Mouse (Mus musculus) hindbrain, embryonic 14.5 days (tissue): ENCODE measurements around the gene Grin2a. TPM values are rescaled to one million over a fixed set of nuclear protein-coding genes. Genes with fewer than 3 reads are reported as not detected.

Experiments
- ATAC-seq: fragments of 200-750 bp; cut with Nextera tagmentation; 2 replicates; pipeline ENCODE4 v1.8.0; 2017; ENCODE audit warnings: moderate number of reproducible peaks, mild to moderate bottlenecking, moderate TSS enrichment, moderate library complexity; ENCODE audit not compliant: low FRiP score
- DNase-seq: peaks from one replicate; pipeline ENCODE4 v3.0.0-alpha.2; 2015; ENCODE audit warnings: low spot score
- H3K27ac ChIP-seq: fragments of 300-500 bp; sonication (generic); 2 replicates; pipeline ENCODE4 v1.5.1; 2014; ENCODE audit warnings: mild to moderate bottlenecking, moderate library complexity
- H3K27me3 ChIP-seq: fragments of 300-500 bp; sonication (generic); 2 replicates; pipeline ENCODE4 v1.6.1; 2014; ENCODE audit warnings: mild to moderate bottlenecking, low read length, mixed read lengths; ENCODE audit not compliant: control insufficient read depth, insufficient read depth
- H3K36me3 ChIP-seq: fragments of 300-500 bp; sonication (generic); replicated peaks from 2 replicates; pipeline ENCODE4 v1.6.1; 2014; ENCODE audit not compliant: control insufficient read depth, insufficient read depth
- H3K4me1 ChIP-seq: fragments of 300-500 bp; sonication (generic); replicated peaks from 2 replicates; pipeline ENCODE4 v1.6.1; 2014; ENCODE audit warnings: antibody characterized with exemption, low read length, mixed read lengths; ENCODE audit not compliant: control insufficient read depth, insufficient read depth
- H3K4me2 ChIP-seq: fragments of 300-500 bp; sonication (generic); replicated peaks from 2 replicates; pipeline ENCODE4 v1.6.1; 2014; ENCODE audit warnings: mild to moderate bottlenecking, moderate library complexity
- H3K4me3 ChIP-seq: fragments of 300-500 bp; sonication (generic); replicated peaks from 2 replicates; pipeline ENCODE4 v1.5.1; 2014; ENCODE audit warnings: mild to moderate bottlenecking, low read length
- H3K9ac ChIP-seq: fragments of 300-500 bp; sonication (generic); 2 replicates; pipeline ENCODE4 v1.6.1; 2014
- H3K9me3 ChIP-seq: fragments of 300-500 bp; sonication (generic); 2 replicates; pipeline ENCODE4 v1.6.1; 2016; ENCODE audit warnings: low read length; ENCODE audit not compliant: control insufficient read depth
- WGBS: fragments of 180-500 bp; shearing (Covaris S2); extraction: QIAGEN DNeasy Blood & Tissue Kit; methylation state at CpG from one replicate; pipeline ENCODE4 v1.1.7; 2014; 5-methylcytosine and 5-hydroxymethylcytosine counted together
- polyA plus RNA-seq: library from polyadenylated mRNA; unstranded; fragments of >200 nt; fragmentation: Nextera tagmentation; extraction: Ambion mirVana; gene quantifications from 2 replicates; pipeline ENCODE4 v1.2.1, GENCODE M21; 2014

Grin2a gene
- polyA plus RNA-seq, 1 experiment from 2014 or later = 6.9 TPM

DNA sequence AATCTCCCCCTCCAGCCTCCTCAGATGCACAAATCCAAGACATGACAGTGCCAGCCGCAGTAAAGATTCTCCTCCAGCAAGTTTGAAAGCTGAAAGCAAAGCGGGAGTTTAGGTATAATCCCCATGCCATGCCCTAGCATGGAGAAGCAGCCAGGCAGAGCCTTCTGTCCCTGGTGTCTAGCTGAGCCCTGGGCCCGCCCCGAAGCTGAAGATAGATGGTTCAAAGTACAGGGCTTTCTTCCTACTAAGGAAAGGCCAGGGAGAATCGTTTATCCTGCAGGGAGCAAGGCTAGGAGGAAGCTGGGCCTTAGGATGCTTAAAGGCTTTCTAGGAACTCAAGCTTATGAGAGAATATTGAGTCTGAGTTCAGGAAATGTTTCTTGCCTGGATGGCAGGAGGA, 50.5 kb downstream of the Grin2a start:
- DNase-seq = no peak
- Histone ChIP-seq H3K9me3 (no peaks in the 10 kb centered on the region), H3K4me3 (no peak overlapping the region)

GRCm38 (mm10) chr16:9941306-9941930, 53.9 kb downstream of the Grin2a start:
- Histone ChIP-seq H3K4me1 (no peaks in the 10 kb centered on the region), H3K4me3 (no peak overlapping the region), H3K4me2 (no peak overlapping the region), H3K27ac (no peak overlapping the region), H3K9me3 (no peaks in the 10 kb centered on the region), H3K36me3 (no peaks in the 10 kb centered on the region), H3K9ac (no peak overlapping the region), H3K27me3 (no peaks in the 10 kb centered on the region)
- WGBS = 53% methylated on average over 8 of the region's 8 CpGs
- no peak for DNase-seq
- ATAC-seq = no peak

More for the DNA sequence above, 50.5 kb downstream of the Grin2a start:
- 75% methylated on average over 5 of the region's 5 CpGs for WGBS
- H3K27ac ChIP-seq = no peak overlapping the region
- no peaks in the 10 kb centered on the region for H3K4me1 ChIP-seq
- no peak overlapping the region for H3K4me2 ChIP-seq
- H3K36me3 ChIP-seq = no peaks in the 10 kb centered on the region
- no peak for ATAC-seq
- H3K9ac ChIP-seq = no peak overlapping the region
- H3K27me3 ChIP-seq = no peaks in the 10 kb centered on the region

DNA sequence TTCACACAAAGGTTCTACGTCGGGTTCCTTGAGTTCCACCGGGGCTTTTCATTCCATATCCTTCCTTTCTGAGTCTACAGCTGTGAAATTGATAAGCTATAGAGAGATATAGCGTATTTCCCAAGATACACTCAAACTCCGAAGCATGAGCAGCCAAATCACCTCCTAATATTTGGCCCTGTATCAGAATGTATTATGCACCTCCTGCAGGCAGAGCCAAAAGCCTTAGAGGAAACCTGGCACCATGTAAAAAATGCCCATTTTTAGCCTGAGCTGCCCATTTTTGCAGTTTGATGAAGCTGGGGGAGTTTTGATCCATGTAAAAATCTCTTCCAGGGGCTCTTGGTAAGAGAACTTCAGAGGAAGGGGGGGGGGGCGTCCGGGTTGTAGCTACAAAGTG, 54.6 kb downstream of the Grin2a start:
- ATAC-seq (no peak), DNase-seq (no peak)
- Histone ChIP-seq H3K4me3 (no peak overlapping the region), H3K36me3 (no peaks in the 10 kb centered on the region), H3K9ac (no peak overlapping the region), H3K9me3 (no peaks in the 10 kb centered on the region), H3K27me3 (no peaks in the 10 kb centered on the region), H3K4me1 (no peaks in the 10 kb centered on the region), H3K4me2 (no peak overlapping the region), H3K27ac (no peak overlapping the region)
- 87% methylated on average over 7 of the region's 7 CpGs for WGBS

- Histone ChIP-seq H3K27ac (no peak overlapping the region), H3K9ac (no peak overlapping the region), H3K4me3 (no peak overlapping the region), H3K4me1 (no peaks in the 10 kb centered on the region), H3K27me3 (no peaks in the 10 kb centered on the region), H3K36me3 (no peaks in the 10 kb centered on the region), H3K4me2 (no peak overlapping the region), H3K9me3 (no peaks in the 10 kb centered on the region)
- no peak for ATAC-seq
- no peak for DNase-seq
- WGBS = 92% methylated on average over 3 of the region's 3 CpGs
Observed at GRCm38 (mm10) chr16:9910672-9911071, 84.7 kb downstream of the Grin2a start.

- H3K4me3 ChIP-seq = no peak overlapping the region
- no peaks in the 10 kb centered on the region for H3K27me3 ChIP-seq
- no peak overlapping the region for H3K4me2 ChIP-seq
- H3K36me3 ChIP-seq = no peaks in the 10 kb centered on the region
- no peak overlapping the region for H3K27ac ChIP-seq
- no peak for DNase-seq
- no peak overlapping the region for H3K9ac ChIP-seq
- WGBS = 93% methylated on average over 4 of the region's 4 CpGs
- no peak for ATAC-seq
- H3K4me1 ChIP-seq = no peaks in the 10 kb centered on the region
- no peaks in the 10 kb centered on the region for H3K9me3 ChIP-seq
Observed at GRCm38 (mm10) chr16:9909225-9909624, 86.1 kb downstream of the Grin2a start.

DNA sequence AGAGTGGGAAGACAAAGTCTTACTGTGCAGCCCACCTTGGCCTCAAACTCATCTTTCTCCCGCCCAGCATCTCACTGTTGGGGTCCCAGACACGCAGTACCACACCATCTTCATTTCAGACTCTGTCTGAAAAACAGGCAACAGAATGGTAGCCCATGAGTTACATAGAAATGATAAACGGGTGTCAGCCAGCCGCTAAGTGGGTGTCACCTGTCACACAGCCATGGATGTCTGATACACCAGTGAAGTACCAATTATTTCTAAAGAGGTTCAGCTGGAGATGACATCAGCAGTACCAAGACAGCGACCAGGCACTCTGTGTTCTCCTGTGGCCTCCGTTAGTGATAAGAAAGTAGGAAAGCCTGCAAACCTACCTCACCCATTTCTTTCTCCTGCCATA, 90.9 kb downstream of the Grin2a start:
- Histone ChIP-seq H3K4me1 (no peaks in the 10 kb centered on the region), H3K9ac (no peak overlapping the region), H3K27me3 (no peaks in the 10 kb centered on the region), H3K36me3 (no peaks in the 10 kb centered on the region), H3K9me3 (no peaks in the 10 kb centered on the region), H3K4me3 (no peak overlapping the region), H3K4me2 (no peak overlapping the region), H3K27ac (no peak overlapping the region)
- ATAC-seq (no peak), DNase-seq (no peak)
- WGBS = 89% methylated on average over 6 of the region's 6 CpGs

- Histone ChIP-seq H3K4me2 (no peak overlapping the region), H3K4me1 (no peaks in the 10 kb centered on the region), H3K9me3 (no peaks in the 10 kb centered on the region), H3K4me3 (no peak overlapping the region), H3K27ac (no peak overlapping the region), H3K36me3 (no peaks in the 10 kb centered on the region), H3K27me3 (no peaks in the 10 kb centered on the region), H3K9ac (no peak overlapping the region)
- DNase-seq (no peak), ATAC-seq (no peak)
- 87% methylated on average over 5 of the region's 5 CpGs for WGBS
Observed at GRCm38 (mm10) chr16:9902680-9903463, 92.5 kb downstream of the Grin2a start.

DNA sequence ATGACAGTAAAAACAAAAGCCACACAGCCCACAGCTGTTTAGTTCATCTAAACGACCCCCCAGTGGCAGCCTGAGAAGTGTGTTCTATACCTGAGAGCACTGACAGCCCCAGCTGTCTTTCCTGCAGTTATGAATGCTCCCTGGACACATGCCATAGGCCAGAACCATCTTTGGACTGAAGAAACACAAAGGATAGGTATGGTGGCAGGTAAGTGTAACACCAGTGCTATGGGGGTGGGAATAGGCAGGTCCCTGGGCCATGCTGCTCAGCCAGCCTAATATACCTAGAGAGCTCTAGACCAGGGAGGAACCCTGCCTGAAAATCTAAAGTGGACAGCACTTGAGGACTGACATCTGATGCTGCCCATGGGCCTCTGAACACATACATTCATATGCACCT, 93.9 kb downstream of the Grin2a start:
- H3K4me3 ChIP-seq = no peak overlapping the region
- H3K9ac ChIP-seq = no peak overlapping the region
- H3K4me1 ChIP-seq = no peaks in the 10 kb centered on the region
- H3K4me2 ChIP-seq = no peak overlapping the region
- no peaks in the 10 kb centered on the region for H3K9me3 ChIP-seq
- DNase-seq = no peak
- no peaks in the 10 kb centered on the region for H3K27me3 ChIP-seq
- no peak for ATAC-seq
- no peaks in the 10 kb centered on the region for H3K36me3 ChIP-seq
- H3K27ac ChIP-seq = no peak overlapping the region
- WGBS = 50% methylated on average over 1 of the region's 1 CpGs

- Histone ChIP-seq H3K27me3 (no peaks in the 10 kb centered on the region), H3K9ac (no peak overlapping the region), H3K4me1 (no peaks in the 10 kb centered on the region), H3K4me2 (no peak overlapping the region), H3K9me3 (no peaks in the 10 kb centered on the region), H3K4me3 (no peak overlapping the region), H3K27ac (no peak overlapping the region), H3K36me3 (no peaks in the 10 kb centered on the region)
- ATAC-seq (no peak), DNase-seq (no peak)
- WGBS = 77% methylated on average over 3 of the region's 3 CpGs
Observed at GRCm38 (mm10) chr16:9900996-9901395, 94.4 kb downstream of the Grin2a start.
